Mouse (Mus musculus) retina, embryonic 14.5 days (tissue): ENCODE measurements around the gene Gpr142.

ENCODE experiments used
- DNase-seq: peaks from one replicate; pipeline ENCODE4 v3.0.0-alpha.2; 2015; ENCODE audit warnings: low spot score

Gene Gpr142

DNA sequence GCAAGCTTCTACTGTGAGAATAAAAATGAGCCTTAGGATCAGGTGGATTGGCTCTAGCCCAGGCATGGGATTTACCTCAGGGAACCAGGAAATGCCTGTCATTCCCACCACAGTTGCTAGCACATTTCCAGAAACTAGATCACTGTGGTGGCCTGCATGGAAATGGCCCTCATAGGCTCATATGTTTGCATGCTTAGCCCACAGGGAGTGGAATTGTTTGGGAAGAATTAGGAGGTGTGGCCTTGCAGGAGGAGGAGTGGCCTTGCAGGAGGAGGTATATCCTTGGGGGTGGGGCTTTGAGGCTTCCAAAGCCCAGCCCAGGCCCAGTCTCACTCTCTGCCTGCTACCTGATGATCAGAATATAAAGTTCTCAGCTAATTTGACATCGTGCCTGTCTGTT, 3.2 kb downstream of the Gpr142 start:
- no peak for DNase-seq

DNA sequence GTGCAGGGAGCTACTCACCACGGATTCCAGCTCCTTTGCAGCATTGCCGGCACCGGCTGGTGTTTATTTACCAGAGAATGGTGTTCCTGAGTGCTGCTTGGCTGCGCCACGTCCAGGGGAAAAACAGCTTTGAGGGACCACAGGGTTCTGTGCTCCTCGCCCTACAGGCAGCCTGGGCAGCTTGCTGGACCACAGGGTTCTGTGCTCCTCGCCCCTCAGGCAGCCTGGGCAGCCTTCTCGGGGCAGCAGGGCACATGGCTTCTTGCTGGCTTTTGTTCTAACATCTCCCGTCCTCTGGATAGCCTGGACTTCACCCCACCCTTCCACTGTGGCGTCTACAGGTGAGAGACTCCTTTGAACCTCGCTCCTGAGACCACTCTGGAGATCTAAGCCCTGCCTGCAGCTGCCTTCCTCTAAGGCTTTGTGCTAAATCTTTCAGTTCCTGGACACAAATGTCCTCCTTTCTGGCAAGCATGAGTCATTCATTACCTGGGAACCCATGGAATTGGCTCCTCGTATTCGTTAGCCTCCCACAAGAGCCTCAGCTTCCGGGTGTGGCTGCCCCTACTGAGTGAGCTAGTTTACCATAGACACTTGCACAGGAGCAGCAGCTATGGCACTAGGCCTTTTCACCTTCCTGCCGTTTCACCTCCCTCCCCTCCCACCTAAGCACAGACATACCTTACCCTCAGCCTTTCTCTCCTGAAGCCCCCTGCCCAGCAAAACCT, 4.0 kb downstream of the Gpr142 start:
- no peak for DNase-seq

DNA sequence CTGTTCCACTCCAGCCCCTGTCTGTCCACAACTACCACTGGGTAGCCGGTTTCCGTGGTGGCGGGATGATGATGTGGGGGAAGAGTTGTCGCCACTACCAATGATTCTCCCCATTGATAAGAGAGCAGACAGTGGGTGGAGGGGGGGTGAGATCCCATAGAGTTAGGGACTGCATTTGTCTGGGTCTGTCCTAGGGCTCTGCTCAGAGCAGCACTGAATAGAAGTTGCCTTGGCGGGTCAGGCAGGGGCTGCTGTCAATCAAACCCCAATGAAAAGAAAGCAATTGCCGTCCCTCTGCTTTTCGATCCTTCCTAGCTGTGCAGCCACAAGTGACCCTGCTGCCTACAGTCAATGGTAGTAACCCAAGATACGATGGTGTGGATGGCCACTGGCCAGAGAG, 5.3 kb downstream of the Gpr142 start:
- no peak for DNase-seq

DNA sequence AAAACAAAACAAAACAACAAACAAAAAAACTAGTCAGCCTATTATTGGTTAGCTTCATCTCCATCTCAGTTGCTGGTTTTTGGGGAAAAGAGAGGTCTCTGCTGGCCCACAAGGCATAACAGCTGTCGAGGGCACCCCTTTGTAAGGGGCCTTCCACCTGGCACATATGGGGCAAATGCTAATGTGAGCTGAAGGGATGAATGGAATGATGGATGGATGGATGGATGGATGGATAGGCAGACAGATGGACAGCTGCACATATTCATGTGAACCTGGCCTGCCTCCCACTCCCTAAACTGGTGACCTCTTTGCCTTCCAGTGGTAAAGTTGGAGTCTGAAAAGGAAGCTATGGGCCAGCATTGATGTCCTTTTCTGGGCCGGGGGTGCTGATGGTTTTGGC, 8.3 kb downstream of the Gpr142 start:
- DNase-seq: no peak

DNA sequence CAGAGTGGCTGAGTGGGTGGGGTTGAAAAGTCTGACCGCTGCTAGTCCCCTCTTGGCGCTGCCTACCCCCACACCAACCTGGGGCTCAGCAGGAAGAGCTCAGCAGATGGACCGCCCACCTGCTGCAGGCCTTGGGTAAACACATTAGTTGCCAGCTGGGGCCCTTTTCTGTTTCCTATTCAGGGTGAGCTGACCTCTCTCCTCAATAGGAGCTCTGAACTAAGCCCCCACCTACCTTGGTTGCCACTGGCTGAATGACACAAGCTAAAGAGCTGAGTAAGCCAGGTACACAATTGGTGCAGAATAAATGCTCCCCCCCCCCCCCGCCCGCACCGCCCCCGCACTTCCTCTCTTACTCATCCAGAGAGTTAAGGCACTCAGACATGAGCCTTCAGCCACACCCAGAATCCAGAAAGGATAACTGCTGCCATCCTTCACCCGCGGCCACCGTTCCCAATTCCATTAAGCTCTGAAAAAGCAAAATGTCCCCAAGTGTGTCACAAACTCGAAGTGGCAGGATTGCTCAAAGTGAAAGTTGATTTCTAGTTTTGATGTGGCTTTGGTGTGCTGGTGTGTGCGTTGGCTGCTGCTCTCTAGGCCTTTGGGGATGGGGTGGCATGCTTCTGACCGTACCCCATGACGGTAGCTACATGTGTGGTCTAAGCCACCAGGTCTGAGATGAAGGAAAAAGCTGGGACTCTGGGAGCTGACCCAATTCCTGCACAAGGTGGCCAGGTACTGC, 9.1 kb downstream of the Gpr142 start:
- no peak for DNase-seq

DNA sequence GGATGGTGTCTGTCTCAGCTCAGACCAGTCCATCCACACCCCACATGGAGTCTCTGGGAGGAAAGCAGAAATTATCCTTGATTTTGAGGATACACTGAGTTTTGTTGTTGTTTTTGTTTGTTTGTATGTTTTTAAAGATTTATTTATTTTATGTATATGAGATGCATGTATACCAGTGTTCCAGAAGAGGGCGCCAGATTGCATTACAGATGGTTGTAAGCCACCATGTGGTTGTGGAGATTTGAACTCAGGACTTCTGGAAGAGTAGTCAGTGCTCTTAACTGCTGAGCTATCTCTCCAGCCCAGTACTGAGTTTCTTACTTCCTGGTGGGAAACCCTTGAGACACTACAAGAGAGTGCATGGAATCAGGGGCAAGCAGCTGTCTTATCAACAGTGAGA, 10.6 kb downstream of the Gpr142 start:
- no peak for DNase-seq

DNA sequence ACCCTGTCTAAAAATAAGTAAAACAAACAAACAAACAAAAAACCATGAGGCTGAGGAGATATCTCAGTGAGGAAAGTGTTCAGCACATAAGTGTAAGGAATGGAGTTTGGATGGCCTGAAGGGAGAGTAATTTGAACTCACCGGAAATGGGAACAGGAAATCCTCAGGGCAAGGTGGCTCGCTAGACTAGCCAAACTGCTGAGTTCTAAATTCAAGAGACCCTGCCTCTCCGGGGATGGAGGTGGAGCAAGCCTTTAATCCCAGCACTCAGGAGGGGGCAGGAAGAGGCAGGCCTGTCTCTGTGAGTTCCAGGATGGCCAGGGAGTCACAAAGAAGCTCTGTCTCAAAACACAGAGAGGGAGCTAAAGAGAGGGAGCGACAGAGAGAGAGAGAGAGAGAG, 11.6 kb downstream of the Gpr142 start:
- DNase-seq: no peak

DNA sequence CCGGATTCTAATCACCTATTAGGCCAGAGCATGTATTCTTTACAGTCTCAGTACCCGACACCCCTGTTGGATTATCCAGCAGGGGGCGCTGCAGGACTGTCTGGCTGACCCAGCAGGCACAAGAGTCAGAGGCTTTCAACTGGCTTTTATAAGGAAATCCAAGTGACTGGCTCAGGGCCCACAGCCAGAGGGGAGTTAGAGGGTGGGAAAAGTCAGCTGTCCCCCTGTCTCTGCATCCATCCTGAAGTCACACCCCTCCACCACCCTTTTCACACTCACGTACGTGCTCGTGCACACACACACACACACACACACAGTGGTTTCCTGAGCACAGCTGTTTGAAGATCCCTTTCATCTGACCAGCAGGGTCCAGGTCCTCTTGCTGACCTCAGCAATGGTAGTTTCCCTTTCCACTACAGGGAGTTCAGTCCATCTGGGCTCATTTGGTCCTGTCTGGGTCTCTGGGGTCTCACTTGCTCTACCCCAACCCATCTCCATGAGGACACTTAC, 14.1 kb downstream of the Gpr142 start:
- DNase-seq: peak; percentile 93

DNA sequence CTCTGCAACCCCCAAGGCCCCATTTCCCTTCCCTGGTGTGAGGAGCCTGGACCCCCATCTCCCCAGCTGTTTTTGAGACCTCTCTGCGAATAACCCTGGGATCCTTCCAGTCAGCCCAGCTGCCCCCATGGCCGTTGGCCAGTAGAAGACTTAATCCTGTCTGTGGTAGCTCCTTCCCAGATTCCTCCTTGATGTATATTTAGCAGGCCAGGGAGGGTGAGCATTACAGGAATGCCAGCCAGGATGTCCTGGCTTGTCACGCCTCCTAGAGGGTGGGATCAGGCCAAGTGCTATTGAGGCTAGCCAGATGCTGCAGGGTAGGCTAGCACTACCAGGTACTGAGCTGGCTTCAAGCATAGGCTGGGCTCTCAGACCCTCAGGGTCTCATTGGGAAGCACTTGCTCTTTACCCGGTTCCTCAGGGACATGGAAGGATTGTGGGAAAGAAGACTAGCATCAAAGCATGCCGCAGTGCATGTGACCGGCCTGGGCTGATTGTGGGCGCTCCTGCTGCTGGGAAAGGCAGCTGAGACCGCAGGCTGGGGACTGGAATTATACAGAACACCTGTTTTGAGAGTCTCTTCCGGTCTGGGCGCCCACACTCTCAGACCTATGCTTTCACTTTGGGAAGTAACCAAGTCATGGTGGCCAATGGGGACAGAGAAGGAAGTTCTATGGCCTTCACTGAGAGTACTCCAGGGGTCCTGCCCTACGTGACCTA, 16.3 kb downstream of the Gpr142 start:
- DNase-seq: no peak

DNA sequence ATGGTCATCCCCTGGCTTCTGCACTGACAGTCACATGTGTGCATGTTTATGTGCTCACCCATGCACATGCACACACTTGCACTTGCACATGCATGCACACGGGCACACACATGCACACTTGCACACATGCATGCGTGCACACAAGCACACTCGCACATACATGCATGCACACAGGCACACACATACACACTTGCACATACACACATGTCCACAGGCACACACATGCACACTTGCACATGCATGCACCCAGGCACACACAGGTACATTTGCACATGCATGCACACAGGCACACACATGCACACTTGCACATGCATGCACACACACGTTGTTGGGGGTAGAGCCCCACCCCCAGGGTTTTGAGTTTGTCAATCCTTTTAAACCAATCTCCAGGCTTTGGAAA, 18.2 kb downstream of the Gpr142 start:
- no peak for DNase-seq

DNA sequence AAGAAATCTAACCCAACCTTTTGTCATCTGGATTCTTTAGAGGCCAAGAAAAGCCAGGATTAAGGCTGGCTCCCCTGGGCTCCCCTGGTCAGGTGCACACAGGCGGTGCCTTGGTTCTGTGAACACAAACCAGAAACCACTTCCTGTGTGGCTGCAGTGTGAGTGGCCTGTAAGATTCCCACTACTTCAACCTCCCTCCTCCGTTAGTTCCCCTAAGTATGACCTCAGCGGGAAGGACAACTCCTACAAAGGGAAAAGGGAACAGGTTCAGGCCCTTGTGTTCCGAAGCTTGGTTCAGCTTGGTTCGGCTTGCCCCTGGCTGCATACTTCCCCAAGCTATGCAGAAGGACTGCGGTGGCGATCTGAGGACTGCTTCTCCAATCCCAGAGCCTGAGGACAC, 19.5 kb downstream of the Gpr142 start:
- no peak for DNase-seq

DNA sequence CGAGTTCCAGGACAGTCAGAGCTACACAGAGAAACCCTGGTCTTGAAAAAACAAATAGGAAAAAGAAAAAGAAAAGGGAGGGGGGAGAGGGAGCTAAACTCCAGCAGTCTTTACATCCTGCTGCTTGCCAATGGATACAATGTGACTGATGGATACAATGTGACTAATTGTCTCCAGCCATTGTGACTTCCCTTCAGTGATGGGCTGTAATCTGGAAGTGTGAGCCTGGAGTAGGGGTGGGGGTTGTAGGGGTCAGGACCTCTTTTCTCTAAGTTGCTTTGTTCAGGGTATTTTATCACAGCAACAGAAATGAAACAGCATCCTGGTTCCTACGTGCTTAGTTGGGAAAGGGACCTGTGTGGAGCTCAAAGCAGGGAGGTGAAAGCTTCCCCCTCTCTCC, 20.4 kb downstream of the Gpr142 start:
- DNase-seq: no peak

DNA sequence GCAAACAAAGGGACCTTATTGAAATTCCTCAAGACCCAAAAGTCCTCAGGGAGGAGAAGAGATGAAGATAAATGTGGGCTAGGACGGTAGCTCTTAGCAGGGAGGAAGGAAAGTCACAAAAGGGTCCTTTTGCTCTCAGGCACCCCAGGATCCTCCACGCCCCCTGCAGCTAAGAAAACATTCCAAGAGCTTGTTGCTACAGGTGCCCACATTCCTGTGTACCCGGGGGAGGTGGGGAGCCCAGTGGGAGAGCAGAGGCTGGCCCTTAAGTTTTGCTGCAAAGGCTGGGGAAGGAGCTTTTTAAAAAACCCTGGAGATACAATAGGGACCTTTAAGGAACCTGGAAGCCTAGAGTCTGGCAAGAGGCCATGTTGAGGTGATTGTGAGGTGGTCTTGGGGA, 21.7 kb downstream of the Gpr142 start:
- no peak for DNase-seq

DNA sequence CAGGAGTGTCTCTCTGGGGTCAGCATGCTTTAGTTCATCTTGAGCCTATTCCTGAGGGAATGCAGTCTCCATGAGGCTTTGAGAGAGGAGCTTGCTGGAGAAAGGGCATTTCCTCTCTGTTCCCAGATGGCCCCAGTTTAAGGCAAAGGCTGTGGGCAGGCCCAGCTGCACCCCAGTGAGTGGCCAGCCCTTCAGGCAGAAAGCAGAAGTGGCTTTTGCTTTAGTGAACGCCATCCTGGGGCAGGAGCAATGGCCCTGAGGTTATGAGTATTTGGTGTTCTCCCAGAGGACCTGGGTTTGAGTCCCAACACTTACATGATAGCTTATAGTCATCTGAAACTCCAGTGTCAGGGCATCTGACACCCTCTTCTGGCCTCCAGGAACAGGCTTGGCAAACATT, 22.6 kb downstream of the Gpr142 start:
- DNase-seq: no peak

DNA sequence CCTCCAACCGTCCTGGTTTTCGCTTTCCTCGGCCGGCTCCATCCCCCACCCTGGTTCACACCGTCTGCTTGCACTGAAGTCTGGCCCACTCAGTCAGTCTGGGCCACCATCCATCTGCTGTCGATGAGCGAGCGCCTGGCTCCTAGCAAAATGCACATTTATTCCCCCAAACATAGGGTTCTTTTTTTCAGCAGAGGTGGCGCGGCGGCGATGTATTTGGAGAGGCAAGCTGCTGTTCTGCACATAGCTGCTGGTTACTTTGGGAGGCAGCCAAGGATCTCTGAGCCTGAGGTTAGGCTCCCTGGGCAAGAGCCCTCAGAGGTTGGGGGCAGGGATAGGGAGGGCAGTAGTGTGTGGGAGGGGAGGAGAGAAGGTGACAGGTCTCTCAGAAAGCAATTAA, 24.0 kb downstream of the Gpr142 start:
- no peak for DNase-seq

DNA sequence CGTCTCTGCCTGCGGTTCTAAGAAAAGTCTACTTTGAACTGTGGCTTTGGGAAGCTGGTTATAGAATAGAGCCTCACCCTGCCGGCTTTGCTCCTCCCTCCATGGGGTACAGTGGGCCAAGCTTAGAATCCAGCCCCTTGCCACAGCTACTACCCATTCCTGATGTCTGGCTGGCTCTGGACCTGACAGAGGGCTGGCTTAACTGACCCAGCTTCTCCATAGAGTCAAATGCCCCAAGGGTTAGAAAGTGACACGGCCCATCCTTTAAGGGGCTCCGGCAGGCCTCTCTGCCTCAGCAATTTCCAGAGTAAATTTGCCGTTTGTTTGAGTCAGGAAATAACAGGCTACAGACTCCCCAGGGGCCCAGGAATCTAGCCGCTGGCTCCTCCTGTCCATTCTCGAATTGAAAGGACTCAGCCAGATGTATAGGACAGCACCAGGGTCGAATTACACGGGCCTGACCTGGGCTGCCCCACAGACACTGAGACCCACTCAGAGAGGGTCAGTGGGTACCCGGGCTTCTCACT, 24.5 kb downstream of the Gpr142 start:
- DNase-seq: peak; percentile 57

DNA sequence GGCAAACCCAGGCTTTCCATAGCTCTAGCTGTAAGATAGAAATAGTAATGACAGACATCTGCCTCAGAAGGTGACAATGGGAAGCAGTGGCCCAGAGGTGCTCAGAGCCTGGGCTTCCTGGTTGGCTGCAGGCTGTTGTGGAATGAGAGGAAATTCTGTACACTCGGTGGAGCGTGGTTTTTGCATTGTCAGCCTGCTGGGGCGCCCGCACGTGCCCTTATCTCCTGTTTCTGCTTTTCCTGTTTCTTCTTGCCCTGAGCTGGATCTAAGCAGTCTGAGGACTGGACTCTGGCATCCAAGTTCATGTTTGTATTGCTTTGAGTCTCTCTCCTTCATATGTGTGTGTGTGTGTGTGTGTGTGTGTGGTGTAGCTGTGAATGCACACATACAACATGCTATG, 28.0 kb downstream of the Gpr142 start:
- no peak for DNase-seq

DNA sequence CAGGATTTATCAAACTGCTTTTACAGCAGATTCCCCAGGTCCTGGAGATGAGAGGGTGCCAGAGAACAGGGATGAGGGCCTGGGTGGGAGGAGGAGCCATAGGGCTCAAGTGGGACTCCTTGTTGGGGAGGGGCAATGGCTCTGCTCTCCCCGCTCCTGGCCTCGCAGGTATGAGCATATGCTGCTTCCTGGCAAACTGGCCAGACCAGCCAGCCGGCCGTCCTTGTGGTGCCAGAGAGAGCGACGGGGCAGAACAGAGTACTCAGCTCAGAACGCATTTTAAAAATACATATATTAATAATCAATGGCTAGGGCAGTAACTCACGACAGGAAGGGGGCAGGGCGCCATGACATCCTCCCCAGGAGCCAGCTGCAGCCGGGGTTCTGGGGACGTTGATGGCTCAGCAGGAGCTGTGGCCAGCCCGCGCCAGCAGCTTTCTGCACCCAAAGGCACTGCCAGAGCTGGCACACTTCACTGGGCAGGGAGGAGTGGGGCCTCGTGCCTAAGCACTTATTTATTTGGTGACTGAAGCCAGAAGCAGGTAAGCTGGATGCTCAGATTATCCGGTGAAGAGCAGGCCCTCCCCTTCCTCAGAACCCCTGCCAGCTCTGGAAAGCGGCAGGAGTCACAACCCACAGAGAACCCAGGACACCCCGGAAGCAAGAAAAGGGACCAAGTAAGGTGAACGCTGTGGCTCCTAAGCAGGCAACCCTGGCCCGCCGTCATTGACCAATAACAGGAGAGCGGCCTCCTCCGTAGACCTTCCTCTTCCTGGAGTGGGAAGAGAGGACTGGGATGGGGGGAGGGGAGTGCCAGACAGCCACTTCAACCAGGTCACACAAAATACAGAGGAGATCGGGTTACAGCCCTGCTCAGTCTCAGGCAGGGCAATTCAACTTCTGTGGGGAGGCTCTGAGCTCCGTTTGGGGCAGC, 31.0 kb downstream of the Gpr142 start:
- peak; percentile 71 for DNase-seq

DNA sequence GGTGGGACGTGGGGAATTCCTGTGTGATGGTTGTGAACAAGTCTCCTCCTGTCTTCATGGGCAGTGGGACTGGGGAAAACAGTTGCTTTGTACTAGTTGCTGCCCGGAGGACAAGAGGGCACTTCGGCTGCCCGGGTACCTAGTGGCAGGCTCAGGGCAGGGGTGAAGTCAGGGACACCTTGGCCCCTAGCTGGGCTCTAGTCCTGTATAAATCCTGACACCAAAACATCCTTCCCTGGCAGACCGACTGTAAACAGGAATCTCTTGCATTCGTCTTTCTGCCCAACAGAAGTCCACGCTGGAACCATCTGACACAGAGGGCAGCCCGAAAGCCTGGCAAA, 31.7 kb downstream of the Gpr142 start:
- no peak for DNase-seq

DNA sequence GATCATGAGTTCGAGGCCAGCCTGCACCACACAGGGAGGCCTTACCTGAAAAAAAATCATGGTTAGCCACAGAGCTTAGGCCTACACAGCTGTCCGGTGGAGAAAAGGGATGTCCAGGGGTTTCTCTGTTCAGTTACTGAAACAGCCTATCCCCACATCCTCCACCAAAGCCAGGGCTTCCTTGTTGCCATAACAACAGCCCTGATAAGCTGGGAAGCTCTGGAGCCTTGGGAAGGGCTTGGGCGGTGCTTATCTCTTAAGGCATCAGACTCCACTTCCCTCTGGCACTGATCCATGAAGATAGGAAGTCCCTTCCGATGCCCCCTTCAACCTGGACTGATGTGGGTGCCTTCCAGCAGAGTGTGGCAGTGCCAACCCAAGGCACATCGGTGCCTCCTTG, 34.4 kb downstream of the Gpr142 start:
- peak; percentile 42 for DNase-seq

DNA sequence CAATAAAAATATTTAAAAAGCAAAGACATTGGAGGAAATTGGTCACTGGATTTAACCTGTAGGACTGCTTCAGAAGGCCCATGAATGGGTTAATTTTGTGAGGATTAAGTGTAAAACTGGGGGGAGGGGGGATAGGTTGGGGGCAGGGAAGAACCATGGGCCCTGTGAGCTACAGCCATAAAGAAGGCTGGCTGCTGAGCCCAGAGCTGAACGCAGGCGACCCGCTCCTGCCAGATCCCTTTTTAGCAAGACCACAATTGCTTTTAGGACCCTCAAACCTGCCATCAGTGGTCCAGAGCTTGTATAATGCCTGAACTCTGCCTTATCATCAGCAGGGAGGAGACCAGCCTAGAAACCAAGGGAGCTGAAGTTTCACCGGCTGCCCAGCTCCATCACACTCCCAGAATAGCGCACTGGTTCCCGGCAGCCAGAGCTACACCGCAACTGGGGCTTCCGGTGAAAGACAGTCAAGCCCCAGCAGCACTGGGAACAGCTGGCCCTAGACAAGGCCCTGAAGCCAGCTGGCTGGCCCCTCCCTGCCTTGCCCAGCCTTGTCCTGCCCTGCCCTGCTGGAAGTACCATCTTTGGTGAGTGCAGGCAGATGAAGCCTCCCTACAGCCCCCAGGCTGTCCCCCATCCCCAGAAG, 45.2 kb downstream of the Gpr142 start:
- DNase-seq: no peak
